Mouse (Mus musculus) spleen, postnatal 0 days (tissue): ENCODE results near the gene Ldlrap1. TPM values are rescaled to one million over a fixed set of nuclear protein-coding genes. Genes with fewer than 3 reads are reported as not detected.

ENCODE experiments used
- polyA plus RNA-seq: library from polyadenylated mRNA; unstranded; fragments of >200 nt; fragmentation: Nextera tagmentation; extraction: Ambion mirVana; gene quantifications from 2 replicates; pipeline ENCODE4 v1.2.1, GENCODE M21; 2015

The Ldlrap1 gene
- polyA plus RNA-seq: 26.5 and 28.4 TPM in 2 replicates

GRCm38 (mm10) chr4:134767426-134768225, at the start of gene Ldlrap1:
TSS of gene Ldlrap1 (minus strand) at chr4:134768024.

GRCm38 (mm10) chr4:134703835-134704546, 63.8 kb downstream of the Ldlrap1 start, which contains the start of gene Man1c1:
TSS of gene Man1c1 (minus strand) at chr4:134704290.

Other genes with a start within 250 kb of the Ldlrap1 start
- 58.8 and 62.0 TPM in 2 replicates for gene Mtfr1l, start 232.6 kb downstream of the Ldlrap1 start, polyA plus RNA-seq
- gene Selenon, start 215.9 kb downstream of the Ldlrap1 start, polyA plus RNA-seq: 4.6 and 5.9 TPM in 2 replicates
- gene Man1c1, start 63.7 kb downstream of the Ldlrap1 start, polyA plus RNA-seq: 2.6 and 3.4 TPM in 2 replicates
- 21.5 and 23.4 TPM in 2 replicates for gene Maco1, start 85.3 kb upstream of the Ldlrap1 start, polyA plus RNA-seq
- gene Rhd, start 96.5 kb upstream of the Ldlrap1 start, polyA plus RNA-seq: 439 and 534 TPM in 2 replicates
- gene Tmem50a, start 147.0 kb upstream of the Ldlrap1 start, polyA plus RNA-seq: 161 and 182 TPM in 2 replicates
- 409 and 437 TPM in 2 replicates for gene Rsrp1, start 155.6 kb upstream of the Ldlrap1 start, polyA plus RNA-seq
- gene Syf2, start 162.9 kb upstream of the Ldlrap1 start, polyA plus RNA-seq: 93.2 and 97.2 TPM in 2 replicates